Mouse (Mus musculus) left cerebral cortex, postnatal 25 days (tissue): ENCODE measurements around the gene Nmi. TPM values are rescaled to one million over a fixed set of nuclear protein-coding genes. Genes with fewer than 3 reads are reported as not detected.

Source experiments
- DNase-seq, 2 experiments: peaks; one replicate each; pipeline ENCODE4 v3.0.0; 2022; ENCODE audit warnings: low spot score in 2 of 2, mixed read lengths in 1 of 2
- intact Hi-C: fragments of 180-260 bp; cut with DNase I; formaldehyde crosslinking; loops from one replicate; pipeline ENCODE4 v1.15.1; 2025
- total RNA-seq, 2 experiments: library from RNA; stranded (reverse); gene quantifications; 2 replicates each; pipeline ENCODE4 v1.2.3; 2021

The Nmi gene
- total RNA-seq, 2 experiments from 2014 or later = 1.1 to 2.4 TPM

- intact Hi-C loops = no loop called here
- DNase-seq = no peak
These were observed 22.4 kb downstream of the Nmi start for GRCm38 (mm10) chr2:51950876-51951275.

DNA sequence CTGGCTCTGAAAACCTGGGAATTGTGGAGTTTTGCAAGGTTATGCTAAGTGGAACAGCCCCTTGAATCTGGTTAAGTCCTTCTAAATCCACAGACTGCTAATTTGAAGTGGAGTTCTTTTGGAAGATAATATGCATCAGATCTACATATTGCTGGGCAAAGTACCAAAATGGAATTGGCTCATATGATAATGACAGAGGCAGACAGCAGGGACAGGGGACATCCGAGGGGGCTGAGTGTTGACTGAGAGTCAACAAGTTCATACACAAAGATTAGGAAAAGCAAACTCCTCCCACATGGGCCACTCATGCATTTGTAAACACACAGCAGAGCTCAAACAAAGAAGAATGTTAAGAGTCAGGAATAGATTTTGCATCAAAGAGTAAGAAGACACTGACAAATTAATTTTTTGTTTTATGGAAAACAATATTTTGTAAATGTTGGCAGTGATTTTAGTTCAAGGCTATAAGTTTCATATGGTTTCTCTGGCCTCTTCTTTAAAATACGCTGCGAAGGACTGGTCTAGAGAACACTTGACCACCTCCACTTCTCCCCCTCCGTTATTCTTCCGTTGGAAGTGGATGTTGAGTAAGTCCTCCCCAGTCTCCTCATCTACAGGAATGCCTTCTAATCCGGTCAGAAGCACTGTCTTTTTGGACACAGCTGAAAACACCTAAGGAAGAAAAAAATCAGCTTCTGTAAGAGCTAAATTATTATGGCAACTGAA lies 25.0 kb downstream of the Nmi start:
- DNase-seq = no peak
- intact Hi-C loops = no loop called here

- no peak for DNase-seq
- intact Hi-C loops = no loop called here
These were observed 27.5 kb downstream of the Nmi start for GRCm38 (mm10) chr2:51945812-51946211.

DNA sequence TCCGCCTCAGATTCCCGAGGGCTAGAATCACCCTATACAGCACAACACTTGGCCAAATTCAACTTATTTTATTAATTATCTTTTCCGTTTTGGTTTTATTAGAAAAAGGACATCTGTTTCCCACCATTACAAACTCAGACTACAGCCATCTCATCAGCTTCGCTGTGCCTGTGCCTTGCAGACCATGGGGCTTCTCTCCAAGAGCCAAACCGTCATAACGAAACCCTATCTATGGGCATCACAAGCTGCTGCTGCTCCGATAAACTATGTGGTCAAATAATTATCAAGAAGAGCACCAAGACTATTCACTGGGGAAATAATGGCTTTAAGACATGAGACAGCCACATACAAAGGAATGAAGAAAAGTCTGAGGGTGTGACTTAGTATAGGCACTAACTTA lies 31.5 kb downstream of the Nmi start:
- intact Hi-C loops = no loop called here
- no peak for DNase-seq

- no peak for DNase-seq
- intact Hi-C loops = no loop called here
These were observed 34.5 kb downstream of the Nmi start for GRCm38 (mm10) chr2:51938750-51939149.

GRCm38 (mm10) chr2:51937004-51937403 lies 36.3 kb downstream of the Nmi start:
- intact Hi-C loops = no loop called here
- no peak for DNase-seq

DNA sequence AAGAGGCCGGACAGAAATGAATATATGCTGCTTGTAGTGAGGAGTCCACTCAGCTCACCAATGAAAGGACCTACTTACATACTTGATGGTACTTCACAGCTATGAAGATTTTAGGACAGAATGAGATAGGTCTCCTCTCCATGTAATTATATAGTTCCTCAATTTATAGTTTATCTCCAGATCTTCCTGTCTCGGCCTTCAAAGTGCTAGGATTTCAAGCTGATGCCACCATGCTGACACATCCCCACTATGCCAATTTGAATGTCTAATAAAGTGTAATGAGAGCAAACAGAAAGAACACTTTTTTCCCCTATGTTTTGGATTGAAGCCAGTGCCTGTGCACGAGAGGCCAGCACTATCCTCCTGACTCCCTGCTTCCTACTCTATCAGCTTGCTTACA lies 36.7 kb downstream of the Nmi start:
- no peak for DNase-seq
- intact Hi-C loops = no loop called here

GRCm38 (mm10) chr2:51935921-51936320 lies 37.4 kb downstream of the Nmi start:
- DNase-seq = no peak
- intact Hi-C loops = loop anchor here (1.0 kb wide), 1 partner anchor 136 kb away; the partner anchor contains the start of gene Rif1

GRCm38 (mm10) chr2:51934574-51935334 lies 38.5 kb downstream of the Nmi start, which contains the start of gene Rbm43:
Rbm43 (minus strand) TSS chr2:51935163.
- DNase-seq = peak; percentile 67 to 74

DNA sequence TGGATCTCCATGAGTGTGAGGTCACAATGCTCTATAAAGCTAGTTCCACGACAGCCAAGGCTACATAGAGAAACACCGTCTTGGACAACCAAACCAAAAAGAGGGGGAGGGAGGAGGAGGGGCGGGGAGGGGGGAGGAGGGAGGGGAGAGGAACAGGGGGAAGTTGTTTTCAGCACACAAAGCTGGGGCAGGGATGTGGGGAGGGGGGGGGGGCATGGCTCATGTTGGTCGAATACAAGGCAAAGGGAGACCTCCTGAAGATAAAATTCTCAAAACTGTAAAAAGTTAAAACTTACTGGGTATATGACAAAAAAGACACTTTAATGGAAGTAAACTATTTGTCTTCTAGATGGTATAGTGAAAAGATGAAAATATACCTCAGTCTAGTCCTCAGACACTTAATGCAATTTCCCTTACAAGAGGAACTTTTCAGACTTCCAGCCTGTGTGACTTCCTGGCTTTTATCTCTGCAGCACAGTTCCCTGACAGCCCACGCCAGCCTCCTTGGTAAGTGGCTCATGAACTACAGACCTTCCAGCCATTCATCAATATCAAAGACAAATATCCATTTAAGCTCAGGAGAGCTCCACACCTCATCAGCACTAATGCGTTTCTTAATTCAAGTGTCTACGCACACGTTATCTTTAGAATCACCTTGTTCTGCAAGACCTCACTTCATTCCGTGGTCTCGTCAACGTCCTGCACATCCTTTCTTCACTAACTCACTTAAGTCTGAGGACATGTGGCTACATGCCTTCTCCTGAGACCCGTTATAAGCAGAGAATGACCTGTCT lies 39.8 kb downstream of the Nmi start:
- no peak for DNase-seq
- intact Hi-C loops = no loop called here

More at GRCm38 (mm10) chr2:51934574-51935334, 38.5 kb downstream of the Nmi start, which contains the start of gene Rbm43:
- intact Hi-C loops = loop anchor here (1.0 kb wide), 1 partner anchor 138 kb away; the partner anchor contains the start of gene Rif1

GRCm38 (mm10) chr2:51931241-51931640 lies 42.1 kb downstream of the Nmi start:
- DNase-seq = no peak
- intact Hi-C loops = no loop called here

- peak; percentile 72 to 84 for DNase-seq
- intact Hi-C loops = loop anchor here (1.0 to 10.0 kb wide), 2 partner anchors 770 to 1609 kb away; partner anchors contain the start of gene Rnd3
These were observed 58.2 kb downstream of the Nmi start for GRCm38 (mm10) chr2:51914944-51915680.

DNA sequence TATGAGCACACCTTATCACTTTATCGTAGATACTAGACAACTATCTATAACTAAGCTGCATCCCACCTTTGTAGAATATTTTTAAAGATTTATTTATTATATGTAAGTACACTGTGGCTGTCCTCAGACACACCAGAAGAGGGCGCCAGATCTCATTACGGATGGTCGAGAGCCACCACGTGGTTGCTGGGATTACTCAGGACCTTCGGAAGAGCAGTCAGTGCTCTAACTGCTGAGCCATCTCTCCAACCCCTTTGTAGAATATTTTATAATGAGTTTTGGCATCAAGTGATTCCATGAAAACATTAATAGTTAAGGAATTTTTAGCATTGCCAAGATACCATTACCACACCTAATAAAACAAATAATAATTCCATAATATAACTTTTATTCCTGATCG lies 58.8 kb downstream of the Nmi start:
- intact Hi-C loops = loop anchor here (10.0 kb wide), 1 partner anchor 770 kb away; the partner anchor contains the start of gene Rnd3

GRCm38 (mm10) chr2:51912740-51913139 lies 60.6 kb downstream of the Nmi start:
- intact Hi-C loops = loop anchor here (10.0 kb wide), 1 partner anchor 768 kb away; the partner anchor contains the start of gene Rnd3
- no peak for DNase-seq

More for the DNA sequence above, 58.8 kb downstream of the Nmi start:
- no peak for DNase-seq

DNA sequence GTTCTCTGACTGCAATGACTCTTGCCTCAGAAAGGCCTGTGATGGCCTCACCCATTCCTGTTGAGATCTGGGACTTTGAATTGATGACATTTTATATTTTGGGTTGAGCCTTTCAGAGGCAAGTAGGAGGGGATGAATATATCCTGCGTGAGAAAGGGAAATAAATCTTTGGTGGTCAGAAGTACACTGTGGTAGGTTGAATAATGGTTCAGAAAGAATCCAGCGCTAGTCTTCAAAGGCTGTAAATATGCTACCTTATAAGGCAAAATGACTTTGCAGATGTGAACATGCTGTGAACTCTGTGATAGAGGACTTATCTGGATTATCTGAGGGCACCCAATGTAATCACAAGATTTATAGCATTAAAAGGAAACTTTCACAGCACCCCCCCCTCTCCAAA lies 61.4 kb downstream of the Nmi start:
- no peak for DNase-seq
- intact Hi-C loops = loop anchor here (1.0 to 10.0 kb wide), 2 partner anchors 767 to 1610 kb away; partner anchors contain the start of gene Rnd3

DNA sequence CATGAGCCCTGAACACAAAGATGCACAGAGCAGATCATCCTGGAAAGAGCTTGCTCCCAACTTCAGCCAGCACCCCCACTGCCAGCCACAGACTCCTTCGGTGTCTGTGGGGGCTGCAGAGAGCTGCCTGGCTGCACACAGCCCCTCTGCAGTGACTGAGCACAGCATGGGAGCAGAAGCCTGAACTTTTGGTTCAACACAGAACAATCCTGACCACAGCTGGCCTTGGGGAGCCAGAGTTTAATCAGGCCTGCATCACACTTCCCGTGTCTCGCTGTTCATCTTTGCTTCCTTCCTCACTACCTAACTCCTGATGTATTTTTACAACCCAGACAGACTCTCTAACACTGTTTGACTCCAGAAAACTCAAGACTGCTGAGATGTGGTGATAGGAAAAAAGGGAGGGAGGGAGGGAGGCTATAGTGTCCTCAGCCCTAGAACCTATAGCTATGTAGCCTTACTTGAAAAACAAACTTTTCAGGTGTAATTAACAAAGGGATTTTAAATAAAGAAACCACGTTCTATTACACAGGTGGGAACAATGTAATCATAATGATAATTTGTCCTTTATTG lies 65.7 kb downstream of the Nmi start:
- intact Hi-C loops = no loop called here
- no peak for DNase-seq

DNA sequence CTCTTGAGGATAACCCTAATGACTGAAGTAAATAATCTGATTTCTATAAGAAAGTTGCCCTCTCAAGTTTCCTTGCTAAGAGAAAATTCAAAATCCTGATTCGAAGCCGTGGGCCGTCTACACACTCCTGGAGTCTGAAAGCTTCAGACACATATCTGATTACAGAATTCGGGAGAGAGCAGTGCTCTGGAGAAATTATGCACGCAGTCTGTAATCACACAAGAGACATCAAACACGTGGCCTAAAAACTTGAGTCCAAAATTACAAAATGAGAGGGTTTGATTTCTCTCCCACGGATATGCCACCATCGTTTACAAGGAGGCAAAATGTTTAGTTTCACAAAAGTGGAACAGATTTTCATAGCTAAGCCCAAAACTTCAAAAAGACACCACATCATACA lies 67.7 kb downstream of the Nmi start:
- intact Hi-C loops = no loop called here
- DNase-seq = peak in 1 of 2 experiments; percentile 10
